Mouse (Mus musculus): ENCODE results near the gene Swsap1. TPM values are rescaled to one million over a fixed set of nuclear protein-coding genes. Genes with fewer than 3 reads are reported as not detected.

Swsap1 gene
- polyA plus RNA-seq, 1 experiment: 8.9 TPM

DNA sequence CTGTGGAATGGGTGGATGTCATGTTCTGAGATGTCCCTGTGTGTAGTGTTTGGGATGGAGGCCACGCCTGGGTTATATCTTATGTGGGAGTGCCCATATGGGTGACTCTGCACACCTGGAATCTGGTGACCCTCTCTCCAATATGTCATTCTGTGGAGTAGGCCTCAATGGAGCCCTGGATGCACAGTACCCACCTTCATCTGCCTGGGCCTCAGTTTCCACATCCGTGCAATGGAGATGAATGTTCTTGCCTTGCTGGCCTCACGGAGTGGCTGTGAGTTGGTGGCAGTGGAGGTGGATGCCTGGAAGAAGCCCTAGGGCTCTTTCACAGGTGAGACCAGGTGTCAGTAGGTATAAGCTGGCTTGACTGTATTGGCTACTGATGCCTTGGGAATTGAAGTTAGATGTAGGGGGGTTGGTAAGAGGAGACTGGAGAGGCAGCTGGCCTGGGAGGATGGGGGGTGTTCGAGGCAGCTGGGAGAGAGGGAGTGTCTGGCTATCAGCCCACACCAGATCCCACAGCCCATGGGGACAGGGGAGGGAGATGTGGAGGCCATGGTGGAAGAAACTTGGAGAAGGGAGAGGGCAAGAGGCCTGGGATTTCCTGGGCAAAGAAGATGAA is 17.2 kb upstream of the Swsap1 start:
- Histone ChIP-seq H3K79me2 (ENCODE audit: control insufficient read depth, insufficient read depth) (peaks cover 3% of the 10 kb centered on the region), H3ac (ENCODE audit: control insufficient read depth, insufficient read length) (no peak overlapping the region), H3K4me3 (no peak overlapping the region), H3K36me3 (ENCODE audit: control insufficient read depth, insufficient read depth) (no peaks in the 10 kb centered on the region), H3K27me3 (ENCODE audit: control insufficient read depth, insufficient read depth, insufficient read length) (no peaks in the 10 kb centered on the region), H3K4me2 (ENCODE audit: low read depth) (no peak overlapping the region)
- TF ChIP-seq REST (IDR thresholded peaks at IDR 0.05; ENCODE audit: insufficient read depth, insufficient read length) (no peak), MYOD1 (IDR thresholded peaks at IDR 0.05; ENCODE audit: control insufficient read depth in 1 of 3, insufficient read length in 2 of 3, low read depth in 2 of 3) (peak in 1 of 3 experiments; percentile 16), TCF3 (IDR thresholded peaks at IDR 0.05; ENCODE audit: insufficient read length, low read depth) (no peak), E2F4 (IDR thresholded peaks at IDR 0.05; ENCODE audit: insufficient read depth) (no peak), USF1 (IDR thresholded peaks at IDR 0.05; ENCODE audit: low read depth) (no peak), MYOG (IDR thresholded peaks at IDR 0.05; ENCODE audit: control insufficient read depth in 1 of 3, insufficient read depth in 1 of 3, insufficient read length in 2 of 3, low read depth in 2 of 3) (peak in 1 of 3 experiments; percentile 21)

DNA sequence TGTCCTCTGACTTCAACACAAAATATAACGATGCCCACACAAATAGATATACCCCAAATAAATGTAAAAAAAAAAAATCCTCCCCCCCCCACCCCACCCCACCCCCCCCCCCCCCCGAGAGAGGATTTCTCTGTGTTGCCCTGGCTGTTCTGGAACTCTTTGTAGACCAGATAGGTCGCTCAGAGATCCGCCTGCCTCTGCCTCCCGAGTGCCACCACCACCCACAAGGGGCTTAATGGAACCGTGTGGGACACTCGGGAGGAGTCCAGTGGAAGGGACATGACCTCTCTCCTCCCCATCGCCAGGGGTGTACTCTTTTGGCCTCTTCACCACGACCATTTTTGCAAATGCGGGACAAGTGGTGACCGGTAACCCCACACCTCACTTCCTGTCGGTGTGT is 12.5 kb upstream of the Swsap1 start:
- Histone ChIP-seq H3ac (ENCODE audit: control insufficient read depth, insufficient read length) (no peak overlapping the region), H3K79me2 (ENCODE audit: control insufficient read depth, insufficient read depth) (no peaks in the 10 kb centered on the region), H3K4me2 (ENCODE audit: low read depth) (no peak overlapping the region), H3K4me3 (no peak overlapping the region), H3K36me3 (ENCODE audit: control insufficient read depth, insufficient read depth) (no peaks in the 10 kb centered on the region), H3K27me3 (ENCODE audit: control insufficient read depth, insufficient read depth, insufficient read length) (no peaks in the 10 kb centered on the region)
- no peak for TF ChIP-seq REST (IDR thresholded peaks at IDR 0.05; ENCODE audit: insufficient read depth, insufficient read length)
- TF ChIP-seq MAX (IDR thresholded peaks at IDR 0.05; ENCODE audit: low read depth): no peak
- no peak for TF ChIP-seq E2F4 (IDR thresholded peaks at IDR 0.05; ENCODE audit: insufficient read depth)
- TF ChIP-seq MYOG (IDR thresholded peaks at IDR 0.05; ENCODE audit: control insufficient read depth in 1 of 3, insufficient read depth in 1 of 3, insufficient read length in 2 of 3, low read depth in 2 of 3): no peak
- TF ChIP-seq CEBPB (IDR thresholded peaks at IDR 0.05; ENCODE audit: insufficient read depth, poor library complexity, severe bottlenecking): no peak
- TF ChIP-seq MYOD1 (IDR thresholded peaks at IDR 0.05; ENCODE audit: control insufficient read depth in 1 of 3, insufficient read length in 2 of 3, low read depth in 2 of 3): no peak
- TF ChIP-seq USF1 (IDR thresholded peaks at IDR 0.05; ENCODE audit: low read depth): no peak
- TF ChIP-seq SRF (IDR thresholded peaks at IDR 0.05; ENCODE audit: control insufficient read depth, insufficient read length, low read depth): no peak
- no peak for TF ChIP-seq TCF3 (IDR thresholded peaks at IDR 0.05; ENCODE audit: insufficient read length, low read depth)
- no peak for TF ChIP-seq POLR2AphosphoS2 (IDR thresholded peaks at IDR 0.05; ENCODE audit: insufficient read length, low read depth)
- no peak for TF ChIP-seq TCF12 (IDR thresholded peaks at IDR 0.05; ENCODE audit: insufficient read depth, poor library complexity, severe bottlenecking)
- TF ChIP-seq POLR2A (IDR thresholded peaks at IDR 0.05; ENCODE audit: insufficient read length, low read depth): no peak

DNA sequence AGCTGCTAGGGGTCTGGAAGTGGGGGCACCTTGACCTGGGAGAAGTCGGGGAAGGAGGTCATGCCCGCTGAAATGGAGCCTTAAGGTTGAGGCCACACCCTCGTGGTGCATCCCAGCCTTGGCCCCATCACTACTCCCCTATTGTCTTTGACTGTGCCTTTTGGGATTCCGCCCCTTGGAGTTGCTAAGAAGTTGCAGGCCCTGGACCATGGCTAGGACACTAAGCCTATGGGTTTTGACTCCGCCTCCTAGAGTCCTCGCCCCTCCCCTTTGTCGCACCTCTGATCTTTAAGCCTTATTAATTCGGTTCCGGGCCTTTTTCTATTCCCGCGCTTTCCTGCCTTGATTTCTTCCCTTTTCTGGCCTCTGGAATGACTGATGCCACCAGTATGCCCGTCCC is 11.9 kb upstream of the Swsap1 start:
- Histone ChIP-seq H3K4me3 (no peak overlapping the region), H3K79me2 (ENCODE audit: control insufficient read depth, insufficient read depth) (no peaks in the 10 kb centered on the region), H3ac (ENCODE audit: control insufficient read depth, insufficient read length) (no peak overlapping the region), H3K36me3 (ENCODE audit: control insufficient read depth, insufficient read depth) (no peaks in the 10 kb centered on the region), H3K27me3 (ENCODE audit: control insufficient read depth, insufficient read depth, insufficient read length) (no peaks in the 10 kb centered on the region), H3K4me2 (ENCODE audit: low read depth) (no peak overlapping the region)
- TF ChIP-seq REST (IDR thresholded peaks at IDR 0.05; ENCODE audit: insufficient read depth, insufficient read length) (no peak), POLR2A (IDR thresholded peaks at IDR 0.05; ENCODE audit: insufficient read length, low read depth) (no peak), SRF (IDR thresholded peaks at IDR 0.05; ENCODE audit: control insufficient read depth, insufficient read length, low read depth) (no peak), E2F4 (IDR thresholded peaks at IDR 0.05; ENCODE audit: insufficient read depth) (no peak), TCF3 (IDR thresholded peaks at IDR 0.05; ENCODE audit: insufficient read length, low read depth) (no peak), TCF12 (IDR thresholded peaks at IDR 0.05; ENCODE audit: insufficient read depth, poor library complexity, severe bottlenecking) (no peak), USF1 (IDR thresholded peaks at IDR 0.05; ENCODE audit: low read depth) (no peak), CEBPB (IDR thresholded peaks at IDR 0.05; ENCODE audit: insufficient read depth, poor library complexity, severe bottlenecking) (no peak), MYOD1 (IDR thresholded peaks at IDR 0.05; ENCODE audit: control insufficient read depth in 1 of 3, insufficient read length in 2 of 3, low read depth in 2 of 3) (no peak), MYOG (IDR thresholded peaks at IDR 0.05; ENCODE audit: control insufficient read depth in 1 of 3, insufficient read depth in 1 of 3, insufficient read length in 2 of 3, low read depth in 2 of 3) (no peak), MAX (IDR thresholded peaks at IDR 0.05; ENCODE audit: low read depth) (no peak), POLR2AphosphoS2 (IDR thresholded peaks at IDR 0.05; ENCODE audit: insufficient read length, low read depth) (no peak)

DNA sequence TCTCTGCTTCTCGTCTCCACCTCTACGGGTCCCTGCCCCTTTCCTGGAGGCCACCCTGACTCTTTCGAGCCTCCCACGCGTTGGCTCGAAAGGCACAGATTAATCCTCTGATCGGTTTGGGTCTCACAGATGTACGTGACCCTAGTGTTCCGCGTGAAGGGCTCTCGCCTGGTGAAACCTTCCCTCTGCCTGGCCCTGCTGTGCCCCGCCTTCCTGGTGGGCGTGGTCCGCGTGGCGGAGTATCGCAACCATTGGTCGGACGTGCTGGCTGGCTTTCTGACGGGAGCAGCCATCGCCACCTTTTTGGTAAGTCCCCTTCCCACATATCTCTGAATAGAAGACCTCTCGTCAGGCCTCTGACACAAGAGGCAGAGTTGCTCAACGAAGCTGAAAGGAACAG is 11.3 kb upstream of the Swsap1 start:
- Histone ChIP-seq H3ac (ENCODE audit: control insufficient read depth, insufficient read length) (no peak overlapping the region), H3K4me2 (ENCODE audit: low read depth) (no peak overlapping the region), H3K27me3 (ENCODE audit: control insufficient read depth, insufficient read depth, insufficient read length) (no peaks in the 10 kb centered on the region), H3K79me2 (ENCODE audit: control insufficient read depth, insufficient read depth) (no peaks in the 10 kb centered on the region), H3K4me3 (no peak overlapping the region), H3K36me3 (ENCODE audit: control insufficient read depth, insufficient read depth) (no peaks in the 10 kb centered on the region)
- TF ChIP-seq MYOD1 (IDR thresholded peaks at IDR 0.05; ENCODE audit: control insufficient read depth in 1 of 3, insufficient read length in 2 of 3, low read depth in 2 of 3) (no peak), MYOG (IDR thresholded peaks at IDR 0.05; ENCODE audit: control insufficient read depth in 1 of 3, insufficient read depth in 1 of 3, insufficient read length in 2 of 3, low read depth in 2 of 3) (no peak), E2F4 (IDR thresholded peaks at IDR 0.05; ENCODE audit: insufficient read depth) (no peak), SRF (IDR thresholded peaks at IDR 0.05; ENCODE audit: control insufficient read depth, insufficient read length, low read depth) (no peak), CEBPB (IDR thresholded peaks at IDR 0.05; ENCODE audit: insufficient read depth, poor library complexity, severe bottlenecking) (no peak), TCF3 (IDR thresholded peaks at IDR 0.05; ENCODE audit: insufficient read length, low read depth) (no peak), POLR2AphosphoS2 (IDR thresholded peaks at IDR 0.05; ENCODE audit: insufficient read length, low read depth) (peak; percentile 14)

Data from myocyte (in vitro differentiated cells).